Mouse (Mus musculus) heart, embryonic 16.5 days (tissue): Measurements from ENCODE around the gene 2310011J03Rik. TPM values are rescaled to one million over a fixed set of nuclear protein-coding genes. Genes with fewer than 3 reads are reported as not detected.

Experiments used
- ATAC-seq: fragments of 200-750 bp; cut with Nextera tagmentation; replicated peaks from 2 replicates; pipeline ENCODE4 v1.8.0; 2017; ENCODE audit warnings: moderate number of reproducible peaks; ENCODE audit not compliant: insufficient read depth, low FRiP score; ENCODE audit errors: extremely low read depth
- H3K27ac ChIP-seq: fragments of 300-500 bp; sonication (generic); 2 replicates; pipeline ENCODE4 v1.5.1; 2014; ENCODE audit warnings: mild to moderate bottlenecking, low read length, control low read depth, moderate library complexity
- H3K27me3 ChIP-seq: fragments of 300-500 bp; sonication (generic); 2 replicates; pipeline ENCODE4 v1.6.1; 2014; ENCODE audit warnings: low read length, mixed read lengths; ENCODE audit not compliant: control insufficient read depth, insufficient read depth
- H3K36me3 ChIP-seq: fragments of 300-500 bp; sonication (generic); 2 replicates; pipeline ENCODE4 v1.6.1; 2014; ENCODE audit not compliant: control insufficient read depth, insufficient read depth
- H3K4me1 ChIP-seq: fragments of 300-500 bp; sonication (generic); 2 replicates; pipeline ENCODE4 v1.6.1; 2014; ENCODE audit warnings: low read length, mixed read lengths; ENCODE audit not compliant: control insufficient read depth, insufficient read depth
- H3K4me2 ChIP-seq: fragments of 300-500 bp; sonication (generic); 2 replicates; pipeline ENCODE4 v1.6.1; 2014; ENCODE audit warnings: low read depth, mild to moderate bottlenecking, control low read depth, low read length
- H3K4me3 ChIP-seq: fragments of 300-500 bp; sonication (generic); 2 replicates; pipeline ENCODE4 v1.5.1; 2014; ENCODE audit warnings: mild to moderate bottlenecking, control low read depth, low read length
- H3K9ac ChIP-seq: fragments of 300-500 bp; sonication (generic); 2 replicates; pipeline ENCODE4 v1.6.1; 2014; ENCODE audit warnings: low read length, control low read depth
- H3K9me3 ChIP-seq: fragments of 300-500 bp; sonication (generic); replicated peaks from 2 replicates; pipeline ENCODE4 v1.6.1; 2016; ENCODE audit warnings: low read length; ENCODE audit not compliant: control insufficient read depth
- WGBS: fragments of 180-500 bp; shearing (Covaris S2); extraction: QIAGEN DNeasy Blood & Tissue Kit; methylation state at CpG from one replicate; pipeline ENCODE4 v1.1.7; 2014; 5-methylcytosine and 5-hydroxymethylcytosine counted together
- polyA plus RNA-seq: library from polyadenylated mRNA; unstranded; fragments of >200 nt; fragmentation: Nextera tagmentation; extraction: Ambion mirVana; gene quantifications from 2 replicates; pipeline ENCODE4 v1.2.1, GENCODE M21; 2015

The 2310011J03Rik gene
- polyA plus RNA-seq, 1 experiment from 2014 or later = 33.5 TPM

GRCm38 (mm10) chr10:80332525-80332989 lies 12.2 kb upstream of the 2310011J03Rik start:
- Histone ChIP-seq H3K27me3 (peaks cover 15% of the 10 kb centered on the region), H3K9me3 (no peaks in the 10 kb centered on the region), H3K4me2 (no peak overlapping the region), H3K27ac (no peak overlapping the region), H3K4me1 (peaks cover 12% of the 10 kb centered on the region; the same call in 1 of the 2 replicates), H3K9ac (no peak overlapping the region), H3K4me3 (no peak overlapping the region), H3K36me3 (no peaks in the 10 kb centered on the region)
- WGBS = 81% methylated on average over 5 of the region's 5 CpGs
- ATAC-seq = no peak

DNA sequence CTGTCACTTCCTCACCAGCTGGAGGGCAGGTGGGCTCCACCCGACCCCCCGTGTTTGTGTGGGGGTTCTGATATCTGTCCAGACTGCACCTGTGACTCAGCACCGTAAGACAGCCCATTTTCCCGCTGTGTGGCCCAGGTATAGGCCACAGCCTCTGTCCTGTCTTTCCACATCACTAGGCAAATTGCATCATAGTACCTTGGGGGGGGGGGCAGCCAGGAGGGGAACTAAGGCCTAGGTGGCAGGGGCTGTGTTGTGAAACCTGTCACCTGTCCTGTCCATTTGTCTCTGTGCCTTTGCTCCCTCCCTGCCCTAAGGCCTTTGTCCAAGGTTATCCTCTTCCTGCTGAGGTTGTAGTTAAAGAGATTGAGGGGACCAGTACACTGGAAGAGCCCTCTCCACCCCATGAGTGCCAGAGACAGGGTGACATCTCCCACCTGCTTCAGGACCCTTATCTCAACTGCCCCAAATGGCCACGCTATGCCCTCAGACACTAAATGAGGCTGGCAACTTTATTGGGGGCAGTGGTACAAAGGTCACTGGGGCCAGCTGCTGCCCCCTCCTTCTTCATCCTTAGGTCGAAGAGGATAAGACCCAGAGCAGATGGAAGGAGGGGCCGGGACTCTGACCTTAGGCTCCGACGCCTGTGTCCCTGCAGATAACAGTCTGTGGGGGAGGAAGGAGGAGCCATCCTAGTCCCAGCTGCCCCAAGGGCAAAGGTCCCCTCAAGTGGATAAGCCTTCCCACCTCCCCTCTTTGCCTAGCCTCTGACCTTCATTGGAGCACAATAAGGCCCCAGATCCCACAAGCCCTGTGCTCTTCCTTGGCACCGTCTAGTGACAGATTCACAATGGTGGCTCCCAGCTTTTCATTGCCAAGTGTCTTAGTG lies 11.5 kb upstream of the 2310011J03Rik start:
- H3K9ac ChIP-seq = no peak overlapping the region
- no peaks in the 10 kb centered on the region for H3K9me3 ChIP-seq
- peaks cover 15% of the 10 kb centered on the region for H3K27me3 ChIP-seq
- H3K36me3 ChIP-seq = no peaks in the 10 kb centered on the region
- no peak overlapping the region for H3K4me3 ChIP-seq
- ATAC-seq = no peak
- peaks cover 12% of the 10 kb centered on the region; the same call in 1 of the 2 replicates for H3K4me1 ChIP-seq
- no peak overlapping the region for H3K4me2 ChIP-seq
- WGBS = 50% methylated on average over 10 of the region's 10 CpGs
- H3K27ac ChIP-seq = no peak overlapping the region

- ATAC-seq = no peak
- H3K4me2 ChIP-seq = peak overlapping the region; percentile 74; the same call in 1 of the 2 replicates
- H3K4me1 ChIP-seq = peaks cover 12% of the 10 kb centered on the region; the same call in 1 of the 2 replicates
- peaks cover 15% of the 10 kb centered on the region for H3K27me3 ChIP-seq
- no peaks in the 10 kb centered on the region for H3K36me3 ChIP-seq
- WGBS = 42% methylated on average over 2 of the region's 2 CpGs
- no peak overlapping the region for H3K9ac ChIP-seq
- H3K9me3 ChIP-seq = no peaks in the 10 kb centered on the region
- H3K27ac ChIP-seq = no peak overlapping the region
- no peak overlapping the region for H3K4me3 ChIP-seq
Observed at GRCm38 (mm10) chr10:80330888-80331287, 10.6 kb upstream of the 2310011J03Rik start.

DNA sequence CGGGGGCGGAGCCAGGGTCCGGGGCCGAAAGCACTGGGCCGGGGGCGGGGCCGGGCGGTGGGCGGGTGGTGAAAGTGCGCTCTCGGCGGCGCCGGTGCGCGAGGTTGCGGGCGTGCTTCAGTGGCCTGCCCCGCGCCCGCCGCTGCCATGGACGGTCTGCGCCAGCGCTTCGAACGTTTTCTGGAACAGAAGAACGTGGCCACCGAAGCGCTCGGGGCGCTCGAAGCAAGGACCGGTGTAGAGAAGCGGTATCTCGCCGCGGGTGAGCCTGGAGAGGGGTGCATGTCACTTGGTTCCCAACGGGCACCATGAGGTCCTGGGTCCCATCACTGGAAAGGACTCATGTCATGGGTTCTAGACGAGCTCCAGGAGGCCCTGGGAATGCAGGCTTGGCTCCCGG lies 9.7 kb upstream of the 2310011J03Rik start:
- 2% methylated on average over 41 of the region's 41 CpGs for WGBS
- H3K4me2 ChIP-seq = peak overlapping the region; percentile 74
- peaks cover 12% of the 10 kb centered on the region; the same call in 1 of the 2 replicates for H3K4me1 ChIP-seq
- H3K4me3 ChIP-seq = peak overlapping the region; percentile 46
- peaks cover 15% of the 10 kb centered on the region for H3K27me3 ChIP-seq
- no peak for ATAC-seq
- H3K9me3 ChIP-seq = no peaks in the 10 kb centered on the region
- H3K36me3 ChIP-seq = no peaks in the 10 kb centered on the region
- peak overlapping the region; percentile 67 for H3K9ac ChIP-seq
- no peak overlapping the region for H3K27ac ChIP-seq

DNA sequence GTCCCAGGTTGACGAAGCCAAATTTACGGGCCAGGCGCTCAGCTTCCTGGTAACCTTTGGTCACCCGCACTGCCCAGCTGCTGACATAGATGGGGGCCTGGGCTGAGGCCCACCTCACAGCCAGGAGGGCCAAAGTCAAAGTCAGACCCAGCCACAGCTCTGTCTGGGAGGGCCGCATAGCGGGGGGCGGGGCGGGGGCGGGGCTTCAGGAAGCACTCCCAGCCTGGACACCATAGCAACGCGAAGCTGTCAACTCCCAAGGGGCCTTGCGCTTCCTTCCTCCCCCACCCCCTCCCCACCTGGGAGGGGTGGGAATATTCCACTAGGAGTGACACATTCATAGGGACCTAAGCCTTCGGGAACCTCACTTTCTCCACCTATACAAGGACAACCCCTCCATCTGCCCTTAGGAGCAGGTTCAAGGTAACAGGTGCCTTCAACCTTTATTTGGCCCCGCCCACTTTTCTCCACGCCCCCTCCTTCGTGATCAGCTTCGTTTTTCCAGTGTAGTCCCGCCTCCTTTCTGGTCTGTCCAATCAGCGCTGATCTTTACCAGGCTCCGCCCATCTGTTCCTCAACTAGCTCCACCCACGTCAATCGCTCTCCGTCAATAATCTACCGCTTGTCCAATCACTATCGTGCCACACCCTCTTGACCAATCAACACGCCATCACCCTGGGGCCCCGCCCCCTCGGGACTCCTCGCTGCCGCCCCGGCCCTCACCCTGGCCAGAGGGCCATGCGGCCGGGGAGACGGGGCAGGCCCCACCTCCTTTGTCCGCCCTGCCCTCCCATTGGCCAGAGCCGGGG lies 9.1 kb upstream of the 2310011J03Rik start, which contains the start of the genes Pcsk4 and Reep6:
TSS of gene Pcsk4 (minus strand) at position 226 of the 809 bp plus-strand sequence.
TSS of gene Reep6 (plus strand) at position 681 of the 809 bp plus-strand sequence.
- Histone ChIP-seq H3K9ac (peak within 1 kb of the TSS; percentile 67), H3K27me3 (peaks cover 15% of the 10 kb centered on the region), H3K4me1 (peaks cover 12% of the 10 kb centered on the region; the same call in 1 of the 2 replicates), H3K4me2 (peak within 1 kb of the TSS; percentile 74), H3K27ac (no peak within 1 kb of the TSS), H3K36me3 (no peaks in the 10 kb centered on the region), H3K4me3 (peak within 1 kb of the TSS; percentile 46), H3K9me3 (no peaks in the 10 kb centered on the region)
- 4% methylated on average over 36 of the region's 36 CpGs for WGBS
- peak; percentile 91 for ATAC-seq

GRCm38 (mm10) chr10:80325045-80325444 lies 4.7 kb upstream of the 2310011J03Rik start:
- no peak for ATAC-seq
- WGBS = 80% methylated on average over 21 of the region's 21 CpGs
- Histone ChIP-seq H3K4me2 (no peak overlapping the region), H3K27me3 (no peaks in the 10 kb centered on the region; the same call in 1 of the 2 replicates), H3K36me3 (no peaks in the 10 kb centered on the region), H3K9me3 (no peaks in the 10 kb centered on the region), H3K4me1 (peaks cover 23% of the 10 kb centered on the region), H3K9ac (no peak overlapping the region), H3K4me3 (no peak overlapping the region), H3K27ac (no peak overlapping the region)

DNA sequence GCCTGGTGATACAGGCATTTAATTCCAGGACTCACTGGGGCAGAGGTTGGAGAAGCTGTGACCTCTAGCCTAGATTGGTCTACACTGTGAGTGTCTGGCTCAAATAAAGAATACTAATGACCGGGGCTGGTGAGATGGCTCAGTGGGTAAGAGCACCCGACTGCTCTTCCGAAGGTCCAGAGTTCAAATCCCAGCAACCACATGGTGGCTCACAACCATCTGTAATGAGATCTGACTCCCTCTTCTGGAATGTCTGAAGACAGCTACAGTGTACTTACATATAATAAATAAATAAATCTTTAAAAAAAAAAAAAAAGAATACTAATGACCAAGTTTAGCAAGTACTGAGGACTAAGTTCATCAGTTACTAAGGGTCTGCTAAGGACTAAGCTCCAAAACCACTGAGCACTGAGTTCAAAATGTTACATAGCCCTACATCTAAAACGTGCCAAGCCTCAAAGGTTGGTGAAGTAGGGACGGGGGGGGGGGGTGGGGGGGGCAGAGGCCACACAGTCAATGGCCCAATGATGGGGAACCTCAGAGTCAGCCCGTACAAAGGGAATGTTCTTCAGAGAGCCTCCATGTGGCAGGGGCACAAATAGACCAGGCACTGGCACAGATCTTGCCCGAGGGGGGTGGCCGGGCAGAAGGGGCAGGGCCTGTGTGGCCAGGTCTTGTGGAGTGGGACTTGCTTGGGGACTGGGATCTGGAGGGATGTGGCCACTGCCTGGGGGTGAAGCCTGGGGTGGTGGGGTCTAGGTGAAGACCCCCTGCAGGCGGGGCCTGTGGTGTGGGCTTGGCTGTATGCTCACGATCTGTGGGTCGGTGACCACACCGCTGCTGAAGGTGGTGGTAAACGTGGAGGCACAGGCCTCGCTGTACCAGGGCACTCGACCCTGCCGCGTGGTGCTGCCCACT lies 4.0 kb upstream of the 2310011J03Rik start:
- Histone ChIP-seq H3K36me3 (no peaks in the 10 kb centered on the region), H3K27ac (no peak overlapping the region), H3K27me3 (no peaks in the 10 kb centered on the region; the same call in 1 of the 2 replicates), H3K9ac (no peak overlapping the region), H3K4me2 (peak overlapping the region; percentile 98), H3K9me3 (no peaks in the 10 kb centered on the region), H3K4me3 (no peak overlapping the region; the same call in 1 of the 2 replicates), H3K4me1 (peaks cover 24% of the 10 kb centered on the region)
- 77% methylated on average over 17 of the region's 17 CpGs for WGBS
- ATAC-seq = no peak
